Mouse (Mus musculus) 3134 (cell line): ENCODE data around the gene 5330417C22Rik.

Experiments
- DNase-seq: peaks from one replicate; pipeline ENCODE4 v3.0.0-alpha.2; 2011; ENCODE audit warnings: low spot score; ENCODE audit not compliant: insufficient read length; ENCODE audit errors: extremely low read depth

Gene 5330417C22Rik

GRCm38 (mm10) chr3:108414857-108415830, 121.2 kb downstream of the 5330417C22Rik start, which contains the start of gene Celsr2:
Celsr2 (minus strand) TSS chr3:108415552.
- no peak for DNase-seq

GRCm38 (mm10) chr3:108413634-108414360, 122.5 kb downstream of the 5330417C22Rik start:
- DNase-seq, result no peak

GRCm38 (mm10) chr3:108411754-108412121, 124.6 kb downstream of the 5330417C22Rik start:
- no peak for DNase-seq

GRCm38 (mm10) chr3:108411026-108411753, 125.1 kb downstream of the 5330417C22Rik start:
- no peak for DNase-seq

- no peak for DNase-seq
These were observed 126.0 kb downstream of the 5330417C22Rik start for GRCm38 (mm10) chr3:108410359-108410714.

GRCm38 (mm10) chr3:108409656-108410358, 126.5 kb downstream of the 5330417C22Rik start:
- no peak for DNase-seq

- no peak for DNase-seq
These were observed 127.8 kb downstream of the 5330417C22Rik start for GRCm38 (mm10) chr3:108408517-108409008.

GRCm38 (mm10) chr3:108406306-108406885, 129.9 kb downstream of the 5330417C22Rik start:
- DNase-seq, result no peak
